Mouse (Mus musculus) olfactory bulb, adult 2 months (tissue): ENCODE results near the gene Mtmr12. TPM values are rescaled to one million over a fixed set of nuclear protein-coding genes. Genes with fewer than 3 reads are reported as not detected.

Source experiments
- H3K27ac ChIP-seq: fragments of 200-500 bp; 2 replicates; pipeline ENCODE4 v1.5.1; 2012; ENCODE audit warnings: low read depth, low read length; ENCODE audit not compliant: insufficient read depth
- H3K4me1 ChIP-seq: fragments of 200-500 bp; 2 replicates; pipeline ENCODE4 v1.6.1; 2012; ENCODE audit warnings: low read length; ENCODE audit not compliant: control insufficient read depth, insufficient read depth
- H3K4me3 ChIP-seq: fragments of 200-500 bp; 2 replicates; pipeline ENCODE4 v1.5.1; 2012; ENCODE audit warnings: mild to moderate bottlenecking, low read depth, low read length, moderate library complexity; ENCODE audit not compliant: insufficient read depth
- CTCF ChIP-seq: fragments of 200-500 bp; IDR thresholded peaks from 2 replicates; pipeline ENCODE4 v1.5.1; 2012; ENCODE audit warnings: low read depth, mild to moderate bottlenecking, low read length, moderate library complexity; ENCODE audit not compliant: insufficient read depth
- POLR2A ChIP-seq: fragments of 200-500 bp; IDR thresholded peaks from 2 replicates; pipeline ENCODE4 v1.6.1; 2012; ENCODE audit warnings: mild to moderate bottlenecking, low read depth, low read length, moderate library complexity; ENCODE audit not compliant: insufficient read depth
- WGBS: fragments of 180-500 bp; shearing (Covaris S2); methylation state at CpG from one replicate; pipeline ENCODE4 v1.1.7; 2018; 5-methylcytosine and 5-hydroxymethylcytosine counted together
- polyA plus RNA-seq: library from polyadenylated mRNA; stranded (reverse); fragments of >200 nt; gene quantifications from 2 replicates; pipeline ENCODE4 v1.2.4, GENCODE M21; 2012; ENCODE audit warnings: low replicate concordance; ENCODE audit not compliant: missing spikeins, insufficient read depth, insufficient read length

Gene Mtmr12
- polyA plus RNA-seq, 1 experiment, result not detected

DNA sequence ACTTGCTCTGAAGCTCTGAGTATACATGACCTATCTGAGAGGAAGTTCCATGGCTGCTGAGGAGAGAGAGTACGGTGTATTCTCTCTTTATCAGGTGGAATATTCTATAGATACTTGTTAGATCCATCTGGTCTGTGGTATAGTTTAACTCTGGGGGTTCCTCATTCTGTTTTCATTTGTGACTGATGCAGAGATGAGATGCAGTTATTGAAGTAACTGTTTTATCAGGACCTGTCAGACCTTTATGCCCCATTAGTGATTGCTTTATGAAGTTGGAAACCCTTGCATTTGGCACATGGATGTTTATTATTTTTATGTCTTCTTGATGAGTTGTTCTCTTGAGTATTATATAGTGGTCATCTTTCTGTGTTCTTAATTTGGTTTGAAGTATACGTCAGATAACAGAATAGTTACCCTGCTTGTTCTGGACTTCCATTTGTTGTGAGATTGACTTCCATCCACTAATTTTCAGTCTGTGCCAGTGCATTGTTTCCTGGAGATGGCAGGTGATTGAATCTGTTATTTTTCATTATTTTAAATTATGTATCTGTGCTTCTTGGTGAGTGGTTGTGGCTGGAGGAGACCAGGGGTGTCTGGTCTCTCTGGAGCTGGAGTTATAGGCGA, 36.0 kb downstream of the Mtmr12 start:
- TF ChIP-seq CTCF (no peak), POLR2A (no peak)
- 94% methylated on average over 3 of the region's 3 CpGs for WGBS
- no peak overlapping the region for H3K4me3 ChIP-seq
- H3K27ac ChIP-seq, result no peak overlapping the region
- peaks cover 6% of the 10 kb centered on the region for H3K4me1 ChIP-seq

DNA sequence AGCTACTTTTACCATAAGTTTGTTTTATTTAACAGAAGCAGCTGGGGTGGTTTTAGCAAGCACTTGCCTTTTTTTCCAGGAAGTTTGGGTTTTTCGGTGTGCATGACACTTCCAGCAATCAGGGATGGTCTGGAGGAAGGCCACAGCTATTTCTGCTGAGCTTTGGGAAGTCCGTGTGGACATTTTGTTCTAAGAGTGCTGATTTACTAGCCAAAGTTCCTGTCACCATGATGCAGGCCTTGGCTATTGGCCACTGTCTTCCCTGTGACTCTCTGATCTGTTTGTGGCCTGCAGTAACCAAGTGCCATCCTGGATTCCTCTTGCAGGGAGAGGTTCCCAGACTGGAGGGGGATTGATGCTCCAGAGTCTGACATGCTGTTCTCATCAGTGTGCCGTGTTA, 39.0 kb downstream of the Mtmr12 start:
- 66% methylated on average over 3 of the region's 3 CpGs for WGBS
- TF ChIP-seq POLR2A (no peak), CTCF (no peak)
- Histone ChIP-seq H3K4me3 (no peak overlapping the region), H3K27ac (no peak overlapping the region), H3K4me1 (peaks cover 14% of the 10 kb centered on the region)

DNA sequence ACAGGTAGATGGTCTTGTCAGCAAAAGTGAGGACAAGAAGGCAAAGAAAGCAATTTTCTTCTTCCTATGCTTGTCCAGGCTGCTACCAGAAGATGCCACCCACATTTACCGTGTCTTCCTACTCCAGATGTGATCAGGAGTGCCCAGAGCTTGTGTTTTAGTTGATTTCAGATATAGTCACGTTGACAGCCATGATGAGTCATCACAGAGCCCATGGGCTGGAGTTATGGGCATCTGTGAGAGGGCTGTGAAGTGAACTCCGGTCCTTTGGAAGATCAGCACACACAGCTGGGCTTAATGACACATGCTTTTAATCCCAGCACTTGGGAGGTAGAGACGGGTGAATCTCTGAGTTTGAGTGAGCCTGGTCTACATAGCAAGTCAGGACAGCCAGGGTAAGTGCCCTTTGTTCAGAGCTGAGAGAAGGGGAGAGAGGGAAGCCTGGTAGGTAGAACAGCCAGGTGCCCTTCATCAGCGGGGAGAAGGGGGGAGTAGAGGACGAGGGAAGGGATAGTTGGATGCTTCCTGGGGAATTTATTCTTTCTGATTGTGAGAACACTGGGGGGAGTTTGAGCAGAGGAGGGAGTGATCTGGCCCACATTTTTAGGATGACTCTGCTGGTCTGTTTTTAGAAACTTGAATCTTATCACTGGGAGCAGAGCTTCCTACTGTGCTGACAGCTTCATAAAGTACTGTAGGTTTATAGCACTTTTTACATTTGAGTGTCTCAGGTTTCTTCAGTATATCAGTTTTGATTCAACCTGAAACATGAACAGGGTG, 40.9 kb downstream of the Mtmr12 start:
- H3K27ac ChIP-seq, result no peak overlapping the region
- WGBS, result 53% methylated on average over 6 of the region's 6 CpGs

DNA sequence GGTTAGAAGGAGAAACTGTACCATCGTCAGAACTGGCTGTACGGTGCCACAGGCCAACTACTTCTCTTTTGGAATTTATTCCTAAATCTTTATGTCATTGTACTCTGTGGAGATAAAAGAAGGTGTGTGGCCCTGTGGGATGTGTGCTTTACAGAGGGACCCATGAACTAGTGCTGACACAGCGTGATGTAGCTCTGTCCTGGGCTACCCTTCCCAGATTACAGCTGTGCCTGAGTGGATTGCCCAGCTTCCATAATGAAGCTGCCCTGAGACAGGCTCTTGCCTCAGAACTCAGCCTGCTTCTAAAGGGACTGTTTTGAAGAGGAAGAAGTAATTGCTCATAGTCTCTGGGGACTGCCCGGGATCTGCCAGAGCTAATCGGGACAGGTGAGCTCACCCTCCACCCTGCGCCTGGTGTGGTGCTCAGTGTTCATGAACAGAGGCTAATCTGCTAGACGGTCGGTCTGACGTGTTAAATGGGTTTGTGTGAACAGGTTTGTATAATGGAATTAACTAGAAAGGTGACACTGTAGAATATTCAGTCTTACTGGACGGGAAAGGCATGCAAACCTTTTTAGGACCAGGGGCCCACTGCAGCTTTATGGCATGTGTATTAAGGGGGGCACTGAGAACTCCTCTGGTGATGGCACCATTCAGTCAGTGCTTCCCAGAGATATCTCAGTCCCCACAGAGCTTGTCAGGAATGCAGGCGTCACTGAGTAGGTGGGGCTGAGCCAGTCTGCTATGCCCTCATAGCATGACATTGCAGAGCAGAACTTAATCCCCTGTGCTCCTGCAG, 41.7 kb downstream of the Mtmr12 start:
- 69% methylated on average over 11 of the region's 11 CpGs for WGBS
- no peak for TF ChIP-seq POLR2A
- TF ChIP-seq CTCF, result no peak
- Histone ChIP-seq H3K4me3 (no peak overlapping the region), H3K4me1 (peaks cover 14% of the 10 kb centered on the region), H3K27ac (no peak overlapping the region)

More for the DNA sequence above, 40.9 kb downstream of the Mtmr12 start:
- TF ChIP-seq CTCF, result no peak
- no peak for TF ChIP-seq POLR2A
- Histone ChIP-seq H3K4me3 (no peak overlapping the region), H3K4me1 (peaks cover 14% of the 10 kb centered on the region)

DNA sequence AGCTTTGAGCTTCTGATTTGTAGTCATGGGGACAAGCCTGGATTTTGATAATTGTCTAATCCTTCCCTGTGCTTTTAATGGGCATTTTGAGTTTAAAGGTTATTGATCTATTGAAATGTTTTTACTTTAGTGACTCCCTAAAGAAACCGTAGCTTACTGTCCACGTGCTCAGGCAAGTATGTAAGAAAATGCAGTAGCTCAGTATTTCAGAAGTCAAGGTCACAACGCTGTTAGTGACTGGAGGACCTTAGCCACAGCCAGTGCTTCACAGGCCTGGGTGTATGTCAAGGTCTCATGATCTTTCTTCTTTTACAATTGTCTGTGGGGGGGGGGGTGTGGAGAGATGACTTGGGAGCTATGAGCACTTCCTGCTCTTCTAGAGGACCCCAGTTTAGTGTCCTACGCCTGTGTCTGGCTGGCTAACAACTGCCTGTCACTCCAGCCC, 42.4 kb downstream of the Mtmr12 start:
- 65% methylated on average over 4 of the region's 4 CpGs for WGBS
- no peak overlapping the region for H3K4me3 ChIP-seq
- TF ChIP-seq POLR2A (no peak), CTCF (no peak)
- no peak overlapping the region for H3K27ac ChIP-seq
- H3K4me1 ChIP-seq, result peaks cover 14% of the 10 kb centered on the region

DNA sequence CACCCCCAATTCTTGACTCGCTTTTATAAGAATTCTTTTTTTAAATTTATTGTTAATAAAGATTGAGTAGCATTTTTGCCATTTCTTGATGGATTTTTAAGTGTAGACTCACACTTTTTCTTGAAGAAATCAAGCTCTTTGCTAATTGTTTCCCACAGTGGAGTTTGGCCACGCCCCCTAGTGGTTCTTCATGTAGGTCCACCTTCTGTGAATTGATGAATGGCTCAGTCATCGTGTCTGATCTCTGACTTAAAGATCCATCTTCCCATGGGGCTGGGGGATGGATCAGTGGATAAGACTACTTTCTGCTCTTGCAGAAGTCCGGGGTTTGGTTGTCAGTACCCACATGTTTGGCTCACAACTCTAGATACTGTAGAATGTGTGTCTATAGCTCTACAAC, 43.5 kb downstream of the Mtmr12 start:
- Histone ChIP-seq H3K4me1 (peaks cover 14% of the 10 kb centered on the region), H3K4me3 (no peak overlapping the region), H3K27ac (no peak overlapping the region)
- 59% methylated on average over 4 of the region's 4 CpGs for WGBS
- TF ChIP-seq CTCF, result no peak

DNA sequence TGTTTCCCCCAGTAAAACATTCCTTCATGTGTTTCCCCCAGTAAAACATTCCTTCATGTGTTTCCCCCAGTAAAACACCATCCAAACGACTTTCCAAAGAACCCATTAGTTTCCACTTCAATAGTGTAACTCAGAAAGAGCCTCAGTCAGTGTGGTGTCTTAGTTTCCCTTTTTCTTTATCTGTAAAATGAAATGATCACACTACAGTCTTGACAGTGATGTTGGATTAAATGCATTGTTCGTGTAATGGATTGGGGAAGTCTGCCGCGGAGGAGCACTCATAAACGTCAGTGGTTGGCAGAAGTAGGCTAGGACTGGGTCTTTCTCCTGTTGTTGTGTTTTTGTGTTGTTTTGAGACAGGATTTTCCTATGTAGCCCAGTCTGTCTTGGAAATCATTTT, 45.5 kb downstream of the Mtmr12 start:
- no peak overlapping the region for H3K4me3 ChIP-seq
- TF ChIP-seq POLR2A (no peak), CTCF (no peak)
- H3K27ac ChIP-seq, result no peak overlapping the region
- H3K4me1 ChIP-seq, result peaks cover 11% of the 10 kb centered on the region
- 77% methylated on average over 5 of the region's 5 CpGs for WGBS

DNA sequence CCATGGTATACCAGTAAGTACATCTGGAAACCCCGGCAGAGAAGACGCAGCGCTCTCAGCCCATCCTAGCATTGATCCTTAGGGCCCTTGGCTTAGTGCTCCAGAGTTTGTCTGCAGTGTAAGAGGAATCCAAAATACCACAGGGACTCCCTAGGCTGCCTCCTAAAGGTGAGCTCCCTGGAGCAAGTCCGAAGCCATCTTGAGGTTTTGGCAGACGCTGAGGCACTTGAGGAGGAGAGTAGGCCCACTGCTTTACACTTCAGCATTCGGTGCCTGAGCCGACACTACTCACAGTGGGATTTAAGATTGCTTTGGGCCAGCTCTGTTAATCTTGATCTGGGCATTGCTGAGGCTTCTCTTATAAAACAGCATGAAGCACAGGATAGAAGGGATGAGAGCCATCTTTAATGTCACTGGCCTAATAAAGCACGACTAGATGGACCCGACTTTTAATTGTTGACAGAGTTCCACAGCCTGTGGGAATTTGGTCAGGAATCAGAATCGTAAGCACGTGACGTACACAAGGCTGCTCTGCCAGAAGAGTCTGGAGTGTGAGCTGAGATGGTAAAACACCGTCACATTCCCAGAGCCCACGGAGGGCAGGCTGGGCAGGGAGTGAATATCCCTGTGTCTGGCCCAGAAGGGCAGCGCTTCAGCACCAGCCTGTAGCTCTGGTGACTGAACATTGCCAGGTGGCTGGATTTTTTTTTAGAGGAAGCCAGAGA, 46.8 kb downstream of the Mtmr12 start:
- 93% methylated on average over 15 of the region's 15 CpGs for WGBS
- H3K27ac ChIP-seq, result no peak overlapping the region
- H3K4me1 ChIP-seq, result peaks cover 3% of the 10 kb centered on the region; the same call in 1 of the 2 replicates
- TF ChIP-seq CTCF (no peak), POLR2A (no peak)
- no peak overlapping the region for H3K4me3 ChIP-seq
